Mouse (Mus musculus) spleen, adult 2 months (tissue): Measurements from ENCODE around the gene Ino80e.

Experiments
- CTCF ChIP-seq: fragments of 200-500 bp; IDR thresholded peaks from 2 replicates; pipeline ENCODE4 v1.5.1; 2011; ENCODE audit warnings: mild to moderate bottlenecking, inconsistent platforms; ENCODE audit not compliant: insufficient read depth, insufficient read length, insufficient replicate concordance; ENCODE audit errors: extremely low read depth
- POLR2A ChIP-seq: fragments of 200-500 bp; IDR thresholded peaks from 2 replicates; pipeline ENCODE4 v1.6.1; 2011; ENCODE audit warnings: low read depth, low read length, inconsistent platforms

- TF ChIP-seq POLR2A: no peak
- TF ChIP-seq CTCF: no peak
Measured at GRCm38 (mm10) chr7:126831539-126831938, 30.6 kb downstream of the Ino80e start, which contains the start of gene 4930451I11Rik.
